Mouse (Mus musculus) bone marrow macrophage, adult 2 months (primary cell): Measurements from ENCODE around the gene Mettl7a1. TPM values are rescaled to one million over a fixed set of nuclear protein-coding genes. Genes with fewer than 3 reads are reported as not detected.
"Not testable (repeated sequence)": the region's sequence is repeated elsewhere in the genome, so short reads cannot be mapped to it uniquely, and the experiment has no call there.

ENCODE experiments used
- H3K27ac ChIP-seq: 2 replicates; pipeline ENCODE4 v1.5.1; 2012; ENCODE audit warnings: low read depth, low read length; ENCODE audit not compliant: insufficient read depth
- H3K4me1 ChIP-seq: 2 replicates; pipeline ENCODE4 v1.6.1; 2012; ENCODE audit warnings: low read length; ENCODE audit not compliant: control insufficient read depth, insufficient read depth
- H3K4me3 ChIP-seq: 2 replicates; pipeline ENCODE4 v1.5.1; 2012; ENCODE audit warnings: mild to moderate bottlenecking, low read length, moderate library complexity; ENCODE audit not compliant: insufficient read depth
- CTCF ChIP-seq: IDR thresholded peaks from 2 replicates; pipeline ENCODE4 v1.5.1; 2012; ENCODE audit warnings: low read depth, mild to moderate bottlenecking, low read length, moderate library complexity
- POLR2A ChIP-seq: IDR thresholded peaks from 2 replicates; pipeline ENCODE4 v1.6.1; 2012; ENCODE audit warnings: mild to moderate bottlenecking, low read depth, low read length, borderline replicate concordance
- polyA plus RNA-seq: library from polyadenylated mRNA; stranded (reverse); fragments of >200 nt; gene quantifications from 2 replicates; pipeline ENCODE4 v1.2.4, GENCODE M21; 2012; ENCODE audit not compliant: missing spikeins, insufficient read depth, insufficient read length

Mettl7a1 gene
- polyA plus RNA-seq, 1 experiment: 46.4 TPM

- no peak overlapping the region for H3K4me3 ChIP-seq
- H3K4me1 ChIP-seq: peaks cover 14% of the 10 kb centered on the region
- TF ChIP-seq POLR2A (no peak), CTCF (no peak)
Observed at GRCm38 (mm10) chr15:100324021-100324591, 20.2 kb downstream of the Mettl7a1 start.

GRCm38 (mm10) chr15:100325235-100325634 lies 21.3 kb downstream of the Mettl7a1 start:
- TF ChIP-seq CTCF: no peak
- TF ChIP-seq POLR2A: no peak
- no peak overlapping the region for H3K27ac ChIP-seq
- H3K4me3 ChIP-seq: no peak overlapping the region
- H3K4me1 ChIP-seq: peaks cover 10% of the 10 kb centered on the region

More at GRCm38 (mm10) chr15:100324021-100324591, 20.2 kb downstream of the Mettl7a1 start:
- no peak overlapping the region for H3K27ac ChIP-seq

- not testable (repeated sequence) for H3K27ac ChIP-seq, H3K4me1 ChIP-seq
Observed at GRCm38 (mm10) chr15:100328089-100328488, 24.1 kb downstream of the Mettl7a1 start.

GRCm38 (mm10) chr15:100329336-100329735 lies 25.4 kb downstream of the Mettl7a1 start:
- not testable (repeated sequence) for H3K27ac ChIP-seq, H3K4me1 ChIP-seq, H3K4me3 ChIP-seq

More at GRCm38 (mm10) chr15:100328089-100328488, 24.1 kb downstream of the Mettl7a1 start:
- not testable (repeated sequence) for H3K4me3 ChIP-seq

GRCm38 (mm10) chr15:100330739-100331138 lies 26.8 kb downstream of the Mettl7a1 start:
- Histone ChIP-seq H3K27ac (no peak overlapping the region), H3K4me1 (peaks cover 3% of the 10 kb centered on the region), H3K4me3 (no peak overlapping the region)
- TF ChIP-seq POLR2A (no peak), CTCF (no peak)

- not testable (repeated sequence) for H3K27ac ChIP-seq, H3K4me3 ChIP-seq, H3K4me1 ChIP-seq
Observed at GRCm38 (mm10) chr15:100332077-100332961, 28.4 kb downstream of the Mettl7a1 start.

- Histone ChIP-seq H3K27ac (no peak within 1 kb of the TSS), H3K4me3 (no peak within 1 kb of the TSS), H3K4me1 (peaks cover 3% of the 10 kb centered on the region)
- no peak for TF ChIP-seq POLR2A
Observed at GRCm38 (mm10) chr15:100334629-100335028, 30.7 kb downstream of the Mettl7a1 start, which contains the start of gene Mettl7a3. Gene Mettl7a3, plus strand, starts transcription at chr15:100334929.

- H3K4me1 ChIP-seq, H3K4me3 ChIP-seq, H3K27ac ChIP-seq: not testable (repeated sequence)
Observed at GRCm38 (mm10) chr15:100337328-100337727, 33.4 kb downstream of the Mettl7a1 start.

GRCm38 (mm10) chr15:100337847-100338246 lies 33.9 kb downstream of the Mettl7a1 start:
- not testable (repeated sequence) for H3K4me1 ChIP-seq, H3K4me3 ChIP-seq, H3K27ac ChIP-seq

GRCm38 (mm10) chr15:100341314-100341980 lies 37.5 kb downstream of the Mettl7a1 start:
- H3K27ac ChIP-seq, H3K4me1 ChIP-seq, H3K4me3 ChIP-seq: not testable (repeated sequence)
